Mouse (Mus musculus): Measurements from ENCODE around the gene Cdc42. TPM values are rescaled to one million over a fixed set of nuclear protein-coding genes. Genes with fewer than 3 reads are reported as not detected.

The Cdc42 gene
- 728 and 734 TPM in 2 replicates for total RNA-seq (2017)

DNA sequence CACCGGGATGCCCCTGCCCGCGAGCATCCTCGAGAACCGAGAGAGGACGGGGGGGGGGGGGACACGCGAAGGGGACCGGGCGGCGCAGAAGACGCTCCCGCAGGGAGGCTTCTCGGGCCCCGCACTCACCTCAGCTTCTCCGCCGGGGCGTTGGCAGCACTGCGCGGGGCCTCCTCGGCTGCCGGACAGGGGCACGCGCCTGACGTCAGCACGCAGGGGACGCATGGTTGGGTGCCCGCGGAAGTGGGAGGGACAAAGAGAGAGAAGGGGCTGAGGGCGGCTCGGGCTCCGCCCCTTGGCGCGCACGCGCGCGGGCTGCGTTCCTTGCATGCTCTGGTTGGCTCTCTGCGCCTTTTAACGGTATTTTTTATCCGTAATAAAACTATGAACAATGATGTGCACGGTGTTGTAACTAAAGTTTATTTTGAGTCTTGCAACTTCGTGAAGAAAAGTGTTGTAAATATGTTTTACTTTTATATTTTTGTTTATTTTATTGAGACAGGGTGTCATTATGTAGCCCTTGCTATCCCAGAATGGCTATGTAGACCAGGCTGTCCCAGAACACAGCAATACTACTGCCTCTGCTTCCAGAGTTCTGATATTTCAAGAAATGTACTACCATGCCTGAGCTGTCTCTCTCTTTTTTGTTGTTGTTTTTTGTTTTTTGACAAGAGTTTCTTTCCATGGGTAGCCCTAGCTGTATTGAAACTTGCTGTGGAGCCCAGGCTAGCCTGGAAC lies at the start of gene Cdc42:
Gene Cdc42, minus strand, starts transcription at position 204 of the 738 bp plus-strand sequence.
- ATAC-seq (ENCODE audit: extremely low read depth, insufficient number of reproducible peaks, low FRiP score, poor library complexity, severe bottlenecking) = peak; percentile 95

DNA sequence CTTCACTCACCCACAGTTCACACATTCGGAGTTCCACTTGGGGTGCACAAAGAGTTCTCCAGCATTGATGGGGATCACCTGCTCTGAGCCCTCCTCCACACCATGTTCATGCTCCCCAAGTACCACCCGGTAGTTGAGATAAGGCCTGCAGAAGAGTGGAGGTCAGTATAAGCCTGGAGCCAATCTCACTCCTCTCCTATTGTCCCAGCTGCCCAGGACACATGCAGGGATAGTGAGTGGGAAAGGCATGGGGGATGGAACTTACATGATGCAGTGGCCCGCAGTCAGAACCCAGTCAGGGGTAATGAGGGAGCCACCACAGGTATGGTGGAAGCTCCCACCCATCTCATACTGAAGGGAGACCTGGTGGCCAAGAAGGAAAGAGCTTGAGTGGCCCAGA lies 48.1 kb upstream of the Cdc42 start:
- no peak for ATAC-seq (ENCODE audit: extremely low read depth, insufficient number of reproducible peaks, low FRiP score, poor library complexity, severe bottlenecking)

DNA sequence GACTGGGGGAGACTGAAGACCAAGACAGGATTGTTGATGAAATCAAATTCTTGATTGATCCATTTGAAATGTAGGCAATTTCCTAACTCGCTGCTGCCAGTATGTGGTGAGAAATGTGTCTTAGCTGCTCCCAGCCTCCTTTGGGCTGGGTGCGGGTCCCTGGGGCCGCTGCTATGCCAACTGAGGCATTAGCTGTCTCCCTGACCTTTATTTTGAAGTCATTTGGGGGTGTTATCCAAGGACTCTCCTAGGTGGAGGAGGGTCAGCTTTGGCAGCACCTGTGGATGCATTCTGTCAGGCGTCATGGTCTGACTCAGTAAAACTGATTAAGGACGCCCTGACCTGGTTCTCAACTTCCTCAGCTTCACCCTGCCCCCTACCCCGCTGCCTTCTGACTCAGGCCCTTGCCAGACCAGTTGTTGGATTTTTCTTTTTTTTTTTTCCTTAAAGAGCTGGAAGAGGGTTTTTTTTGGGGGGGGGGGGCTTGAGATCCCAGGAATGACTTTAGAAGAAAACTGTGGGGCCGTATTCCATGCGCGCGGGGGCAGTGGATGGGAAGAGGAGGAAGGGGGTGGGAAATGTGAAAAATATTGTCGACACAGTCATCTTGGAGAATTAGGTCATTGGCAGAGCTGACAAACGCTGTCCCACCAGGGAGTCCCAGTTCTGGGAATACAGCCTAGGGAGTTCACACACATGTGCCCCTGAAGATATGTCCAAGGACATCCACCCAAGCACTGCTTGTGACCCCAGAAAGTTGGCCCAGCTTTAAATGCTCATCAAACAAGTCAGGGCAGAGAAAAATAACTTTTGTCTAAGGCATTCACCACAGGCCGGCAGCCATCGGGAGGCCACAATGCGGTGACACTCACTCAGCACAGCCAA lies 39.4 kb upstream of the Cdc42 start:
- ATAC-seq (ENCODE audit: extremely low read depth, insufficient number of reproducible peaks, low FRiP score, poor library complexity, severe bottlenecking) = no peak

DNA sequence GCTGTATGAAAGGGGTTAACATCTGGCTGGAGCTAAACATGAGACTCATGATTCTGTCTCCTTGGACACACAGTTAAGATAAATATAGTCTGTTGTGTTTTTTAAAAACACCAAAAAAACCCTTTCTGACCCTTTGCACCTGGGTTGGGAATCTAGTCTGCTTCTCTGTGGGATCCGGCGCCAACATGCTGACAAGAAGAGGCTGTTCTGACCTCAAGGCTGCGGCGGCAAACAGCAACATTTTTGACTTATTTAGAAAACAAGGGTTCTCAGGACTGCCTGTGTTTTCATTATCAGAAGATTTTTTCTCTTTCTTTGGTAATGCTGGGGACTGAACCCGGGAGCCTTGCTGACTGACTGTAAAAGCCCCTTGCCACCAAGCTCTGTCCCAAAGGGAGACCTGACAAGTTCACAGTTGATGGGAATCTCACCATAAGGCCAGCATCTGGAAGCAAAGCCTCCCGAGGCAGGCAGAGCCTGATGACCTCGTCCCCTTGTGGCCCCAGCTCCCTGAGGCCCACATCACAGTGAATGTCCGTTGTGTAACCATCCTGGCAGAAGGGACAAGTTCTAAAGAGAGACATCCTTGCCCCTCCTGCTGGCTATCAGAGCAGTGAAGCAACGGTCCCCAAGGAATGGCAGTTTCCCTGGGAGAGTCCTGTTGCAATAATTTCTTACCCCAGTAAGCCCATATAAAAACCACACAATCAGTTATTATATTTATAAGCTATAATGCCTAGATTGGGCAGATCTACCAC lies 36.0 kb upstream of the Cdc42 start:
- ATAC-seq (ENCODE audit: extremely low read depth, insufficient number of reproducible peaks, low FRiP score, poor library complexity, severe bottlenecking) = no peak

DNA sequence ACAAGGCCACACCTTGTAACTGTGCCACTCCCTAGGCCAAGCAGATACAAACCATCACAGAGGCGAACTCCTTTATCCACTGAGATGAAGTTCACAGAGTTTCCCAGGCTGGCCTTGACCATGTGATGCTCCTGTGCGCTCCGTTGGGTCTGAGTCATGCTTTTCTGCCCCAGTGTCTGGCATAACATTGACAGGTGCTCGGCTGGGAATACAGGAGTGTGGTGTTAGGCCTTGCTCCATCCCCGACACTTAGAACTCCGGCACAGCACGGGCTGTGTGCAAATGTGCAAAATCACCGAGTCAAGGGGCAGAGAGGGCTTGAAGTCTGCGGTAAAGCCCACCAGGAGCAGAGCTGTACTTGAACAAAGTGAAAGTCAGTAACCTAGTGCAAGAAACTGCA lies 35.4 kb upstream of the Cdc42 start:
- ATAC-seq (ENCODE audit: extremely low read depth, insufficient number of reproducible peaks, low FRiP score, poor library complexity, severe bottlenecking) = no peak

DNA sequence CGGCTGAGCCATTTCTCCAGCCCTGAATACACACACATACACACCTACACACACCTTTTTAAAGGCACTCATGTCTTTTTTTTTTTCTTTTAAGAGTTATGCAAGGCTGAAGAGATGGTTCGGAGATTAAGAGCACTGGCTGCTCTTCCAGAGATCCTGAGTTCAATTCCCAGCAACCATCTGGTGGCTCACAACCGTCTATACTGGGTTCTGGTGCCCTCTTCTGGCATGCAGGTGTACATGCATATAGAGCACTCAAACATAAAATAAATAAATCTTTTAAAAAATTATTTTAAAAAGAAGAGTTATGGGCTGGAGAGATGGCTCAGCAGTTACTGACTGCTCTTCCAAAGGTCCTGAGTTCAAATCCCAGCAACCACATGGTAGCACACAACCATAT lies 33.8 kb upstream of the Cdc42 start:
- ATAC-seq (ENCODE audit: extremely low read depth, insufficient number of reproducible peaks, low FRiP score, poor library complexity, severe bottlenecking) = no peak

DNA sequence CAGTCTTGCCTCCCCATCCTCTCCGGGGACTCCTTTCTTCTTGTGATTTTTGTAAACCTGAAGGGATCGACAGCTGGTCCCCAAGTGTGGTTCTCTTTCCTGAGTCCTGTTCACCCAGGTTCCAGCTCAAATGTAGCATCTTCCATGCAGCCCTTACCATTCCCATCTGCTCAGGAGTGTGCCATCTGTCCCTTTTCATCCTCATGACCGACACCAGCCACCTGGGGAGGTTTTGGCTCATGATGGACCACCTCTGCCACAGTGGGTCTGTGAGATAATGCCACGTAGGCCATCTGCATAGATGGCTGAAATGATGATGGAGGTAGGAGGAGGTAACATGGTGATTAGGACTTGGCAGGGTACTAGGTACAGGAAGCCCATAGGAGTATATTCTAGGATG lies 32.7 kb upstream of the Cdc42 start:
- no peak for ATAC-seq (ENCODE audit: extremely low read depth, insufficient number of reproducible peaks, low FRiP score, poor library complexity, severe bottlenecking)

DNA sequence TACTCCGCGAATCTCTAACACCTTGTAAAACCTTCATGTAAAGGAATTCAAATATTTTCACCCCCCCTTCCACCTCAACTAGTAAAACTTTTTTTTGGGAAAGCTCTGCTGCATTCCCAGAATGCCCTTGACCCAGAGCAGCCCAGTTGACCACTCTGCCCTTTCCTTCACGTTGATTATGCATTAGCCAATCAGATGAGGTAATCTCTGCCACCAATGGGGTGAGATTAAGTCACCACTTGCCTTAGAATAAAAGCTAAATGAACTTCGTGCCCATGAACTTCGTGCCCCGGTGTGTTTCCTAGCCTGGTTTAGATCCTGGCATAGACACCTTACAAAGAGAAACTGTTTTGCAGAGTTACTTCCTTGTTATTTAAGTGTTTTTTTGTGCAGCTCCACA lies 31.5 kb upstream of the Cdc42 start:
- no peak for ATAC-seq (ENCODE audit: extremely low read depth, insufficient number of reproducible peaks, low FRiP score, poor library complexity, severe bottlenecking)

DNA sequence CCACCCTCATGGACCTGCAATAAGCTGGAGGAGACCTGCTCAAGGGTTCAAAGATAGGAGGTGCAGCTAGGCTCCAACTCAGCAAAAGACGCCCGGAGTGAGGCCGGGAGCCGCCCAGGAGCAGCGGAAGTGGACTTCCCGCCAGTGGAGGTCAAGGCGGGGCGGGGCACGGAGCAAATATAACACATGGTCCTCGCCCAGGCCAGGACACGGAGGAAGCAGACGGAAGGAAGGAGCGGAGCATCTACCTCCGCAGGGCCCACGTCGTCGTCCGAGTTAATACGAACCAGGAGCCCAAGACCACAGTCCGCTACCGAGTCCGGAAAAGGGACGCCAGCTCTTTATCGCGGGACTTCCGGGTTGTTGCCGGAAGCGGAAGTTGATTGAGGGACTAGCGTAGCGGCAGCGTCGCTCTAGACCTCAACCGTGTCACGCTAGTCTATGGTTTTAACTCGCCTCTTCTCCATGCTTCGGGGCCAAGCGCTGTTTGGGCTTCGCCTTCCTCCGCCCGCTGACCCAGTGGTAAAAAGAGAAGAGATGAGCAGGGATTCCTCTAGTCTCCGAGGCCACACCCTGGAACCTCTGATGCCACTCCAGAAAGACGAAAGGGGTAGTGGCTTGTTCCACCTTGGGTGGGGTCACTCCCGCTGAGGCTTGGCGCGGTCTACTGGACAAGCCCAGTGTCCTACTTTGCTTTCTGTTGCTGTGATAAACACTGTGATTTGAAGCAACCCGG lies 30.7 kb upstream of the Cdc42 start:
- ATAC-seq (ENCODE audit: extremely low read depth, insufficient number of reproducible peaks, low FRiP score, poor library complexity, severe bottlenecking) = peak; percentile 95

DNA sequence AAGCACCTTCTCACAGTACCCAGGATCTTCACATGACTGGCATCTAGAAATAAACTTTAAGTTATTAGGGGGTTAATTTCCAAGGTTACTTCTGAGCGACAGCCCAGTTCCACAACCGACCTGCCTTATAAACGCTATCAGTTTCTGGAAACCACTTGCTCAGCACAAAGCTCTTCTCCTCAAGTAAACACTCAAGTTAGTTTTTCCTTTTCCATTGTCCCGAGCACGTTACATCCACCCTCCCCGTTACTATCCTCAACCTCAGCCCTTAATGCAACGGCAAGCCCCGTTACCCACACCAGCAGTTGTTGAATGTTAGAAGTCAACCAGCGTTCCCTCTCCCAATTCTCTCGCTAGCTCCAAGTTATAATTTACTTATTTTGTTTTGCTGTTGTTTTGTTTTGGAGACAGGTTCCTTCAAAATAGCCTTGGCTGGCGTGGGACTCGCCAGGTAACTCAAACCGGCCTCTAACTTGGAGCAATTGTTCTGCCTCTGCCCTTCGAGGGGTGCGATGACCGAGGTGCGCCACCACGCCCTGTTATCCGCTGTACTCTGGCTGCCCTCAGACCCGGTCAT lies 30.1 kb upstream of the Cdc42 start:
- ATAC-seq (ENCODE audit: extremely low read depth, insufficient number of reproducible peaks, low FRiP score, poor library complexity, severe bottlenecking) = 0 out of 2 replicates have a peak, but pooled peaks have one; percentile 2

DNA sequence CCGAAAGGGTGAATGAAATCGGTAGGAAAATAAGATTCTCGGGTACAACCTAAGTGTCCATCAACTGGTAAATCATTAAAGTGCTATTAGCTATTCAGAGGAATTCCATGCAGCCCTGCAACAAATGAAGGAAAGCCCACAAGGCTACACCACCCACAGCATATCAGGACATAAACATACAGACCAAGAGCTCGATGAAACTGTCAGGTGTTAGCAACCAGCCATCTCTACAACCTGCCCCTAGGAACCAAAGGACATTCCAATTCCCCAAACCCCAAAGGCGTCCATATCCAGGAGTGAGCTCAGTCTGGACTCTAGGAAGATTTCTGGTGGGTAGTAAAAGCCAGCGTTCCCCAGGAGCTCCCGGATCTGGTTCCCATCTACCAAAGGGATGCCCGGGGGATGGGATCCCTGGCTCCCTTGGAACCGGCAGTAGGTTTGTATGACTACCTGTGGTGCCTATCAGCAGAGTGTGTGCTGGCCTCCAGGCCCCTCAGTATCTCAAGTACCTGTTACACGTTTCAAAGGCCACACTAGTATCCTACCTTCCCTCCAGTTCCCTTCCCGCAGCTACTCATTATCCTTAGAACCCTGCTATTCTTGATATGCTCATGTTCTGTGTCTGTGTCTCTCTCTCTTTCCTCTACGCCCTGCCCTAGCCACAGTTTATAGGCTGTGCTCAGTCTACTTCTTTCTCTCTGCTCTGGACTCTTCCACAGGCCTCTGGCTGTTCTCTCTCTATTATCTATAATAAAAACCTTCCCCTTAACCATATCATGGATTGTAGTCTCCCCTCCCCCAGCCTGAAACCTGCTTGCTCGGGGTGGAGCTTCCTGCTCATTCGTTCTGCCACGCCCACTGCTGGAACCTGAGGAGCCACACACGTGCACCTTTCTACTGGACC lies 23.4 kb upstream of the Cdc42 start:
- no peak for ATAC-seq (ENCODE audit: extremely low read depth, insufficient number of reproducible peaks, low FRiP score, poor library complexity, severe bottlenecking)

DNA sequence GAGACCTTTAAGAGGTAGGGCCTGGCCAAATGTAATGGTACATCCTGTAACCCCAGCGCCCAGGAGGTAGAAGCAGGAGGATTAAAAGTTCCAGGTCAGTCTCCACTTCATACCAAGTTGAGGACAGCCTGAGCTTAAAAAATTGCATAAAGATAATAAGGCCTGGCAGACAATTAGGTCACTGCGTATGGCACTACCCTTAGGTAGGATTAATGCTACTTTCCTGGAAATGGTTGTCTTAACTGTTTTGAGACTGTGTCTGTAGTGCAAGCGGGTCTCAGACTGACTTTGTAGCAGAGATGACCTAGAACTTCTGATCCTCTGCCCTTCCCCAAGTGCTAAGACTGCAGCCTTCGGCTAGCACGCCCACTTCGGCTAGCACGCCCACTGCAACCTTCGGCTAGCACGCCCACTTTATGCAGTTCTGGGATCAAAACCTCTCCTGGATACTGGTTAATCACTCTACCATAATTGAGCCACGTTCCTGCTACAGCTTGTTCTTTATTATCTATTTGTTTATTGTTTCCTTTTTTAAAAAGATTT lies 22.3 kb upstream of the Cdc42 start:
- ATAC-seq (ENCODE audit: extremely low read depth, insufficient number of reproducible peaks, low FRiP score, poor library complexity, severe bottlenecking) = no peak

DNA sequence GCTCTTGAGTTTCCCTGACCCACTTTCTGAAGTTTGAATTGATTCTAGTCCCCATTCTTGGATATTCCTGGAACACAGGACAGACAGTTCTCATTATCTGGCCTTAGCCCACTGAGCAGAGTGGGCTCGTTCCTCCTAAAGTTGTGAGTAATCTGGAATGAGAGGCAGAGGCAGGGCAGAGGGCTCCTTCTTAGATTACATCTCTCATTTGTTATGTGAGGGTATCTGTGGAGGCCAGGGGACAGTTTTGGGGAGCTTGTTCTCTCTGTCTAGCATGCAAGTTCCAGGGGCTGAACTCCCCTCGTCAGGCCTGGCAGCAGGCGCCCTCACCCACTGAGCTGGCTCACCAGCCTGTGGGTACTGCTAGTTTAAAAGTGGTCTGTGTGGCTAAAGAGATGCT lies 21.6 kb upstream of the Cdc42 start:
- no peak for ATAC-seq (ENCODE audit: extremely low read depth, insufficient number of reproducible peaks, low FRiP score, poor library complexity, severe bottlenecking)

DNA sequence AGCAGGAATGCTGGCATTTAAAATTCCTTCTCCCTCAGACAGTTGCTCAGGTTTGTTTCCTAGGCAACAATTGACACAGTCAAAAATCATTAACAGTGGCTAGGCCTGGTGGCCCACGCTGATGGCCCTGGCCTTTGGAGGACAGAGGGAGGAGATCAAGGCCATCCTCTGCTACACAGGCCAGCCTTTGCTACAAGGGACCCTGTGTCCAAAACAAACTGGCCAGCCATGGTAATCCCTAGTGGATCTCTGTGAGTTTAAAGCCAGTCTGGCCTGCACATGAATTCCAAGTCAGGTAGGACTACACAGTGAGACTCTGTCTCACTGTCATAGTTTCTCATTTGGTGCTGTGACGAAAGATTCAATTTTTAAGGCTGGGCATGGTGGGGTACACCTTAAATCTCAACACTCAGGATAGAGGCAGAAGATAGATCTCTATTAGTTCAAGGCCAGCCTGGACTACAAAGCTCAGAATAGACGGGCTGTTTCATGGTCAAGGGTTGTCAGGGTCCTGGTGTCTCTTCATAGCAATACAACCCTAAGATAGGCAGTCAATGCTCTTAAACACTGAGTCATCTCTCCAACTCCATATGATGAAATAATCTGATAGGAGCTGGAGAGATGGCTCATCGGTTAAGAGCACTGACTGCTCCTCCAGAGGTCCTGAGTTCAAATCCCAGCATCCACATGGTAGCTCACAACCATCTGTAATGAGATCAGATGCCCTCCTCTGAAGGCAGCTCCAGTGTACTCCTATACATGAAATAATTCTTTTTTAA lies 20.2 kb upstream of the Cdc42 start:
- ATAC-seq (ENCODE audit: extremely low read depth, insufficient number of reproducible peaks, low FRiP score, poor library complexity, severe bottlenecking) = no peak

DNA sequence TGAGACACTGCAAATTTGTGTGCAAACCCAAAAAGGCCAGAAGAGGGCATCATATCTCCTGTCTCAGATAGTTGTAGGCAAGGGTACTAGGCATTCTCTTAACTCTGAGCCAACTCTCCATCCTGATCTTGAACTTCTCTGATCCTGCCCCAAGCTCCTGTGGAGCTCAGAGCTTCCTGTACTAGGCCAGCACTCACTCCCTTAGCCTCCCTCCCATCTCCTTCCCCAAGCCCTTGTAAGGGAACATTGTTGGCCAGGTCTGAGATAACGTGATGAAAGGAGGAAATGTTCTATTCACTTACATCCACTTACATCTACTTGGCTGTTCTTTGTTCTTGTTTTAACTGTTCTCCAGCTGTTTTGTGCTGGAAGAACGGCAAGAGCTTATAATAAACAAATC lies 19.3 kb upstream of the Cdc42 start:
- ATAC-seq (ENCODE audit: extremely low read depth, insufficient number of reproducible peaks, low FRiP score, poor library complexity, severe bottlenecking) = no peak

DNA sequence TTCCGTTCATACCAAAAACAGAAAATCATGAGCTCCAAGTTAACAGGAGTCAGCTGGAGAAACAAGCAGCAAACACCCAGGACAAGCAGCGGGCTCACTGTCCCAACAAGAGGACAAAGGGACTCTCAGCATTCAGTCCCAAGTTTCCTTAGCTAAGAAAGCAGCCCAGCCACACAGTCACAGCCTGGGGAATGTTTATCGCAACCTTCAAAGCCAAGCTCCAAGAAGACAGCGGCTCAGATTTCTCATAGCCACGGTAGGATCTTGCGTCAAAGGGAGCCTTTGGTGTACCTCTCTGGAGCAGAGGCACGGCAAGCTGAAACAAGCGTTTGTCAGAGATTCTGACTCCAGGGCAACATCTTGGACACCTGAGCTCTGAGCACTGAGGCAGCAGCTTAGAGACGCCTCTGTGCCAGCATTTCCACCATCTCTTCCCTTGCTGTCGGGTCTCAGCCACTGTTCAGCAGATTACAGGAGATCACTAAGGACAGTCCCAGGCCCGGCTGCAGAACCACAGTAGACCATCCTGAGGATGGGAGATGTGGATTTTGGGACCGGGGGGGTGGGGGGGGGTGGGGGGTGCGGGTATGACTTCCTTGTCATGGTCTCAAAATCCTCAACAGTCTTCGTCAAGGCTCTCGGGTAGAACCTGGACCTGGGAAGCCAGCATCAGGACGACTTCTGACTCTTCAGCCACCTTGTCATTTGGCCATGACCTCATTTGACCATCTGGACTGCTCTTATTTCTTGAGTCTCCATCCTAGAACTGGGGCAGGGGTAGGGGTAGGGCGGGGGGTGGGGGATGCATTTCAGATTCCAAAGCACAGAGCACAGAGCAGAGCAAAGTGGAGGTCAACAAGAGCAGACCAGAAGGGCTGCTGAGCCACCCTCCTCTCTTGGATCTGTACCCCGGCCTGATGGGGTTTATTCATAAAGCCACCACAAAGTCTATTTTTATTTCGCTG lies 18.1 kb upstream of the Cdc42 start:
- ATAC-seq (ENCODE audit: extremely low read depth, insufficient number of reproducible peaks, low FRiP score, poor library complexity, severe bottlenecking) = no peak
